Mouse (Mus musculus): Measurements from ENCODE around the gene Cpne5. TPM values are rescaled to one million over a fixed set of nuclear protein-coding genes. Genes with fewer than 3 reads are reported as not detected.
A peak's percentile ranks its signal among the peaks of the same experiment; 100 is the strongest.
"Not testable (repeated sequence)": the region's sequence is repeated elsewhere in the genome, so short reads cannot be mapped to it uniquely, and the experiment has no call there.

The Cpne5 gene
- total RNA-seq, 2 experiments from 2014 or later, result 121 to 149 TPM

- intact Hi-C loops (cut with DNase I), result no loop called here
- DNase-seq (ENCODE audit: low spot score in 2 of 2), result peak; percentile 77
Measured at GRCm38 (mm10) chr17:29259489-29259888, 21.5 kb upstream of the Cpne5 start.

- DNase-seq (ENCODE audit: low spot score in 2 of 2), result no peak
- intact Hi-C loops (cut with DNase I), result no loop called here
Measured at GRCm38 (mm10) chr17:29258921-29259320, 21.0 kb upstream of the Cpne5 start.

GRCm38 (mm10) chr17:29258025-29258558 is 20.1 kb upstream of the Cpne5 start:
- DNase-seq (ENCODE audit: low spot score in 2 of 2), result no peak
- intact Hi-C loops (cut with DNase I), result no loop called here

GRCm38 (mm10) chr17:29257001-29257511 is 19.1 kb upstream of the Cpne5 start:
- intact Hi-C loops (cut with DNase I), result no loop called here
- DNase-seq (ENCODE audit: low spot score in 2 of 2), result no peak

- intact Hi-C loops (cut with DNase I), result no loop called here
Measured at GRCm38 (mm10) chr17:29256507-29256906, 18.5 kb upstream of the Cpne5 start.

GRCm38 (mm10) chr17:29254784-29255183 is 16.8 kb upstream of the Cpne5 start:
- DNase-seq (ENCODE audit: low spot score in 2 of 2); intact Hi-C loops (cut with DNase I): not testable (repeated sequence)

More at GRCm38 (mm10) chr17:29256507-29256906, 18.5 kb upstream of the Cpne5 start:
- DNase-seq (ENCODE audit: low spot score in 2 of 2), result no peak

GRCm38 (mm10) chr17:29253684-29254083 is 15.7 kb upstream of the Cpne5 start:
- no peak for DNase-seq (ENCODE audit: low spot score in 2 of 2)
- intact Hi-C loops (cut with DNase I), result no loop called here

GRCm38 (mm10) chr17:29253236-29253635 is 15.3 kb upstream of the Cpne5 start:
- DNase-seq (ENCODE audit: low spot score in 2 of 2), result no peak
- intact Hi-C loops (cut with DNase I), result no loop called here

- intact Hi-C loops (cut with DNase I), result no loop called here
- DNase-seq (ENCODE audit: low spot score in 2 of 2), result no peak
Measured at GRCm38 (mm10) chr17:29251608-29252390, 13.8 kb upstream of the Cpne5 start.

- intact Hi-C loops (cut with DNase I), result not testable (repeated sequence)
- peak; percentile 31 to 37 for DNase-seq (ENCODE audit: low spot score in 2 of 2)
Measured at GRCm38 (mm10) chr17:29251006-29251405, 13.0 kb upstream of the Cpne5 start.

GRCm38 (mm10) chr17:29249512-29249911 is 11.5 kb upstream of the Cpne5 start:
- intact Hi-C loops (cut with DNase I), result loop anchor here (5.0 kb wide), 2 partner anchors 157 to 202 kb away; partner anchors contain the start of gene Cdkn1a
- no peak for DNase-seq (ENCODE audit: low spot score in 2 of 2)

GRCm38 (mm10) chr17:29247881-29248280 is 9.9 kb upstream of the Cpne5 start:
- DNase-seq (ENCODE audit: low spot score in 2 of 2), result peak; percentile 33 to 76
- intact Hi-C loops (cut with DNase I), result loop anchor here (5.0 kb wide), 2 partner anchors 156 to 201 kb away; partner anchors contain the start of gene Cdkn1a

GRCm38 (mm10) chr17:29246602-29247001 is 8.6 kb upstream of the Cpne5 start:
- intact Hi-C loops (cut with DNase I), result loop anchor here (1.0 to 5.0 kb wide), 3 partner anchors 69 to 199 kb away; partner anchors contain the start of gene Cdkn1a
- DNase-seq (ENCODE audit: low spot score in 2 of 2), result peak; percentile 44 to 81

- intact Hi-C loops (cut with DNase I), result loop anchor here (1.0 to 5.0 kb wide), 3 partner anchors 68 to 198 kb away; partner anchors contain the start of gene Cdkn1a
- DNase-seq (ENCODE audit: low spot score in 2 of 2), result peak in 1 of 2 experiments; percentile 37
Measured at GRCm38 (mm10) chr17:29245725-29246124, 7.8 kb upstream of the Cpne5 start.

- intact Hi-C loops (cut with DNase I), result loop anchor here (5.0 kb wide), 2 partner anchors 153 to 198 kb away; partner anchors contain the start of gene Cdkn1a
- DNase-seq (ENCODE audit: low spot score in 2 of 2), result no peak
Measured at GRCm38 (mm10) chr17:29244912-29245311, 6.9 kb upstream of the Cpne5 start.

- DNase-seq (ENCODE audit: low spot score in 2 of 2), result no peak
- intact Hi-C loops (cut with DNase I), result loop anchor here (5.0 kb wide), 1 partner anchor 46 kb away; no protein-coding TSS in a partner anchor
Measured at GRCm38 (mm10) chr17:29238421-29238945, 516 bp upstream of the Cpne5 start.

- intact Hi-C loops (cut with DNase I), result loop anchor here (5.0 kb wide), 1 partner anchor 45 kb away; no protein-coding TSS in a partner anchor
- DNase-seq (ENCODE audit: low spot score in 2 of 2), result no peak
Measured at GRCm38 (mm10) chr17:29237267-29237771, 648 bp downstream of the Cpne5 start.

GRCm38 (mm10) chr17:29236111-29236510 is 1.9 kb downstream of the Cpne5 start:
- peak in 1 of 2 experiments; percentile 49 for DNase-seq (ENCODE audit: low spot score in 2 of 2)
- intact Hi-C loops (cut with DNase I), result loop anchor here (5.0 kb wide), 1 partner anchor 44 kb away; no protein-coding TSS in a partner anchor

GRCm38 (mm10) chr17:29231109-29231508 is 6.9 kb downstream of the Cpne5 start:
- intact Hi-C loops (cut with DNase I), result no loop called here
- no peak for DNase-seq (ENCODE audit: low spot score in 2 of 2)

- no peak for DNase-seq (ENCODE audit: low spot score in 2 of 2)
Measured at GRCm38 (mm10) chr17:29220631-29221030, 17.3 kb downstream of the Cpne5 start.

More at GRCm38 (mm10) chr17:29220631-29221030, 17.3 kb downstream of the Cpne5 start:
- intact Hi-C loops (cut with DNase I), result no loop called here

Data from left cerebral cortex, postnatal 25 days (tissue).